Mouse (Mus musculus): Measurements from ENCODE around the gene Gm16181. TPM values are rescaled to one million over a fixed set of nuclear protein-coding genes. Genes with fewer than 3 reads are reported as not detected.

Gene Gm16181
- polyA plus RNA-seq, 1 experiment from 2014 or later = 0.60 TPM

- 91% methylated on average over 14 of the region's 14 CpGs for WGBS
- H3K9ac ChIP-seq = no peak overlapping the region
- no peak for ATAC-seq (ENCODE audit: low FRiP score, low read depth)
- peaks cover 99% of the 10 kb centered on the region for H3K36me3 ChIP-seq
- H3K4me3 ChIP-seq = no peak overlapping the region
- H3K9me3 ChIP-seq = no peaks in the 10 kb centered on the region
- H3K4me1 ChIP-seq = peaks cover 30% of the 10 kb centered on the region
- H3K27ac ChIP-seq = no peak overlapping the region
- no peaks in the 10 kb centered on the region for H3K27me3 ChIP-seq
- no peak overlapping the region for H3K4me2 ChIP-seq (replicated peaks)
These were observed 28.4 kb downstream of the Gm16181 start for GRCm38 (mm10) chr17:35248986-35249385.

DNA sequence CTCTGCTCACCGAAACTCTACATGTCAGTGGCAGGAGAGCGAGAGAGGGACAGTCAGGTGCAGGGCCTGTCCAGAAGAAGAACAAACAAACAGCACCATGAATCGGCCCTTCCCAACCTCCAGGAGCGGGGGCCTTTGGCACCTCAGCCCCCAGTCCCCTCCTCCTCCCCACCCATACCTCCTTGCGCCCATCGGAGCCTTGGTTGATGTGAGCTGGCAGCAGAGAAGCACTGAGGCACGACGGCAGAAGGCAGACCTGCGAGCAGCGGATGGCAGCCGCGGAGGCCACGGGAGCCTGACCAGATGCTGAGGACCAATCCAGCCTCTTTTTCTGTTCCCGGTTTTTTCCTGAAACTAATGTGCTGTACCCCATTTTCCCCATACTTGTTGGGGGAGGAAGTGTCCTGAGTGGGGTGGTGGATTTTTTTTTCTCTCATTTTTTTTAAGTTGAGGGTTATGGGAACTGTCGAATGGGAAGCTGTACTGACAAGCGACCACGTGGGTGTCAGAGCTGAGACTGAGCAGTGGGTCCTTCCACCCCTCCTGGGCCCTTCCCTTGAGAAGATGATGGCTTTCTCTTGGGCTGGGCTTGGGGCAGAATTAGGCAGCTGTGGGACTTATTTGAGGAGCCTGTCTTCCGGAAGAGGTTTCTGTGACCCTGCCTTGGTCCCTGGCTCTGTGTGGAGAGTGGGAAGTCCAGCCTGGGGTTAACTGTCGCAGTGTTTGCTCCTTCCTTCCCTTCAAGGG is 29.0 kb downstream of the Gm16181 start:
- no peak overlapping the region for H3K27ac ChIP-seq
- H3K9ac ChIP-seq = no peak overlapping the region
- H3K4me1 ChIP-seq = peaks cover 24% of the 10 kb centered on the region
- no peak overlapping the region for H3K4me3 ChIP-seq
- H3K9me3 ChIP-seq = no peaks in the 10 kb centered on the region
- 90% methylated on average over 19 of the region's 19 CpGs for WGBS
- H3K36me3 ChIP-seq = peaks cover 98% of the 10 kb centered on the region
- no peak for ATAC-seq (ENCODE audit: low FRiP score, low read depth)
- no peaks in the 10 kb centered on the region for H3K27me3 ChIP-seq
- H3K4me2 ChIP-seq (replicated peaks) = no peak overlapping the region

- ATAC-seq (ENCODE audit: low FRiP score, low read depth) = no peak
- no peaks in the 10 kb centered on the region for H3K27me3 ChIP-seq
- peaks cover 89% of the 10 kb centered on the region for H3K36me3 ChIP-seq
- H3K4me3 ChIP-seq = no peak overlapping the region
- H3K9me3 ChIP-seq = no peaks in the 10 kb centered on the region
- H3K4me2 ChIP-seq (replicated peaks) = no peak overlapping the region
- no peak overlapping the region for H3K27ac ChIP-seq
- 86% methylated on average over 3 of the region's 3 CpGs for WGBS
- peaks cover 15% of the 10 kb centered on the region for H3K4me1 ChIP-seq
- no peak overlapping the region for H3K9ac ChIP-seq
These were observed 29.9 kb downstream of the Gm16181 start for GRCm38 (mm10) chr17:35250348-35251120.

DNA sequence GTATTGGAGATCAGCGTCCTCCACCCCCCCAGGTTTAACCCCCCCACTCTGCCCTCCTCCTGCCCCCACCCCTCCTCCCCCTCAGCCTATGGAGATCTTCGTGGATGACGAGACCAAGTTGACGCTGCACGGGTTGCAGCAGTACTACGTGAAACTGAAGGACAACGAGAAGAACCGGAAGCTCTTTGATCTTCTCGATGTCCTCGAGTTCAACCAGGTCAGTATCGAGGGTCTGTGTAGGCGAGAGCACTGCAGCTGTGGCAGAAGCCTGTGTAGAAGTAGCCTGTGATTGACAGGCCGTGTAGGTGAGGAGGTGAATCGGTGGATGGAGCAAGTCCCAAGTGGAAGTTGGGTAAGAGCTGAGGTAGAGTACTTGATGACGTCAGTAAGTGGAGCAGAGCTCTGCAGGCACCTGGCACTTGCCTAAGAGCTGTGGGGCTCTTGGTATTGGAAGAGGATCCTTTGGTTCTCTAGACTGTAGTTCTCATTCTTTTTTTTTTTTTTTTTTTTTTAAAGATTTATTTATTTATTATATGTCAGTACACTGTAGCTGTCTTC is 30.6 kb downstream of the Gm16181 start:
- WGBS = 87% methylated on average over 15 of the region's 15 CpGs
- no peak overlapping the region for H3K4me3 ChIP-seq
- no peak for ATAC-seq (ENCODE audit: low FRiP score, low read depth)

DNA sequence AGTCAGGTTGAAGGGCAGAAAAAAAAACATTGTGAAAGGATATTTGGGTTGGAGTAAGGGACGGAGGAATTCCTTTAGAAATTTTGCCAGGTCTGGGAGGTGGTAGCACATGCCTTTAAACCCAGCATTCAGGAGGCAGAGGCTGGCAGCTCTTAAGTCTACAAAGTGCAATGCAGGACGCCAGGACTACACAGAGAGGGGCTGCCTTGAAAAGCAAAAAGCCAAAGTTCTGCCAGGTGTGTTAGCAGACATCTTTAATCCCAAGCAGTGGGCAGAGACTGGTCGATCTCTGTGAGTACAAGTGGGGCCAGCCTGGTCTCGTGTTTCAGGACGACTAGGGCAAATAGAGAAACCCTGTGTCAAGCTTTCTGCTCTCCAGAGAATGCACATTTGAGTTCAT is 31.3 kb downstream of the Gm16181 start:
- no peak overlapping the region for H3K27ac ChIP-seq
- WGBS = 80% methylated on average over 5 of the region's 5 CpGs

More for the DNA sequence above, 30.6 kb downstream of the Gm16181 start:
- no peaks in the 10 kb centered on the region for H3K27me3 ChIP-seq
- no peak overlapping the region for H3K9ac ChIP-seq
- peaks cover 8% of the 10 kb centered on the region for H3K4me1 ChIP-seq
- H3K9me3 ChIP-seq = no peaks in the 10 kb centered on the region
- H3K4me2 ChIP-seq (replicated peaks) = no peak overlapping the region
- peaks cover 82% of the 10 kb centered on the region for H3K36me3 ChIP-seq
- no peak overlapping the region for H3K27ac ChIP-seq

GRCm38 (mm10) chr17:35252619-35253292 is 32.1 kb downstream of the Gm16181 start:
- Histone ChIP-seq H3K4me1 (peaks cover 1% of the 10 kb centered on the region; the same call in 1 of the 2 replicates), H3K36me3 (peaks cover 67% of the 10 kb centered on the region), H3K4me3 (no peak overlapping the region), H3K27me3 (no peaks in the 10 kb centered on the region), H3K4me2 (replicated peaks) (no peak overlapping the region), H3K27ac (no peak overlapping the region), H3K9me3 (no peaks in the 10 kb centered on the region), H3K9ac (no peak overlapping the region)
- WGBS = 84% methylated on average over 18 of the region's 18 CpGs
- ATAC-seq (ENCODE audit: low FRiP score, low read depth) = no peak

More for the DNA sequence above, 31.3 kb downstream of the Gm16181 start:
- no peak for ATAC-seq (ENCODE audit: low FRiP score, low read depth)
- Histone ChIP-seq H3K4me1 (peaks cover 3% of the 10 kb centered on the region), H3K9me3 (no peaks in the 10 kb centered on the region), H3K27me3 (no peaks in the 10 kb centered on the region), H3K4me2 (replicated peaks) (no peak overlapping the region), H3K9ac (no peak overlapping the region), H3K36me3 (peaks cover 75% of the 10 kb centered on the region), H3K4me3 (no peak overlapping the region)

- Histone ChIP-seq H3K27ac (no peak overlapping the region), H3K4me1 (peaks cover 3% of the 10 kb centered on the region; the same call in 1 of the 2 replicates), H3K36me3 (peaks cover 60% of the 10 kb centered on the region), H3K27me3 (0 out of 2 replicates have a peak, but pooled peaks cover 2% of the 10 kb centered on the region), H3K9me3 (no peaks in the 10 kb centered on the region), H3K9ac (no peak overlapping the region), H3K4me3 (no peak overlapping the region), H3K4me2 (replicated peaks) (no peak overlapping the region)
- no peak for ATAC-seq (ENCODE audit: low FRiP score, low read depth)
- WGBS = 89% methylated on average over 32 of the region's 32 CpGs
These were observed 32.9 kb downstream of the Gm16181 start for GRCm38 (mm10) chr17:35253293-35254093.

DNA sequence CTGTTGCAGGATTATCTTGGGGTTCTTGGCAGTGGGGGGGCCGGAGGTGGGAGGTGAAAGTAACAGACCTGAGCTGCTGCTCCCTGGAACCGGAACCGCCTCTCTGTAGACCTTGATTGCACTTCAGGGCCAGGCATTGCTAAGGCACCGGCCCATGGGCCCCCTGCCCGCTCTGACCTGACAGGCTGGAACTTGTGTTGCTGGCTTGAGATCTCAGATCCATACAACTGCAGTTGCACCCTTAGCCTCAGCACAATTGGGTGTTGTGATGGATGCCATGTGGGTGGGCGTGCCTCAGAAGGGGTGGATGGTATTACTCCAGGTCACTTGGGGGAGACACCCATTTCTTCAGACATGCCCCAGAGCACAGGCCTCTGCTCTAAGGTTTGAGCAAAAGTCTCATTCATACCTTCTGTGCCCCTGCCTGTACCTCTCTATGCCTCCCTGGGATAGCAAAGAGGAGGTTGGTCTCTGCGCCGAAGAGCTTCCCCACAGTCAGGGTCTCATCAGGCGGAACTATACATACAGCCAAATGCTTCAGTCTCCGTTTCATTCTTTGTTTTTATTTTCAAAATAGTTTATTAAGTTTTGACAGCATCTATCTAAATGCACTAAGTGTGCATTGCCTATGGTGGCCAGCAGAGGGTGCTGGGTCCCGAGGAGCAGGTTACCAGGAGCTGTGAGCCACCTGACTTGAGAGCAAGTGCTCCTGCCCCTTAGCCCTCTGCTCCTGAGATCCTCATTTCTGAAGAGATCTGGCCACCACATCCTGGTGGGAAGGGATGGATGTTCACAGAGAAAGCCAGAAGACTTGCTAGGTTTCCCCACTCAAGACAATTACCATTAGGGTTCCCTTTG is 33.8 kb downstream of the Gm16181 start:
- no peak overlapping the region for H3K9ac ChIP-seq
- H3K4me1 ChIP-seq = peaks cover 3% of the 10 kb centered on the region; the same call in 1 of the 2 replicates
- no peak overlapping the region for H3K4me2 ChIP-seq (replicated peaks)
- H3K27me3 ChIP-seq = peaks cover 10% of the 10 kb centered on the region
- ATAC-seq (ENCODE audit: low FRiP score, low read depth) = 0 out of 2 replicates have a peak, but pooled peaks have one; percentile 10
- no peak overlapping the region for H3K27ac ChIP-seq
- 61% methylated on average over 11 of the region's 11 CpGs for WGBS
- no peaks in the 10 kb centered on the region for H3K9me3 ChIP-seq
- H3K36me3 ChIP-seq = peaks cover 50% of the 10 kb centered on the region
- no peak overlapping the region for H3K4me3 ChIP-seq

- 72% methylated on average over 3 of the region's 3 CpGs for WGBS
- Histone ChIP-seq H3K9me3 (no peaks in the 10 kb centered on the region), H3K9ac (no peak overlapping the region), H3K4me3 (no peak overlapping the region), H3K4me2 (replicated peaks) (no peak overlapping the region), H3K36me3 (peaks cover 41% of the 10 kb centered on the region), H3K27ac (no peak overlapping the region), H3K27me3 (peaks cover 17% of the 10 kb centered on the region), H3K4me1 (peaks cover 3% of the 10 kb centered on the region; the same call in 1 of the 2 replicates)
- no peak for ATAC-seq (ENCODE audit: low FRiP score, low read depth)
These were observed 34.7 kb downstream of the Gm16181 start for GRCm38 (mm10) chr17:35255301-35255700.

DNA sequence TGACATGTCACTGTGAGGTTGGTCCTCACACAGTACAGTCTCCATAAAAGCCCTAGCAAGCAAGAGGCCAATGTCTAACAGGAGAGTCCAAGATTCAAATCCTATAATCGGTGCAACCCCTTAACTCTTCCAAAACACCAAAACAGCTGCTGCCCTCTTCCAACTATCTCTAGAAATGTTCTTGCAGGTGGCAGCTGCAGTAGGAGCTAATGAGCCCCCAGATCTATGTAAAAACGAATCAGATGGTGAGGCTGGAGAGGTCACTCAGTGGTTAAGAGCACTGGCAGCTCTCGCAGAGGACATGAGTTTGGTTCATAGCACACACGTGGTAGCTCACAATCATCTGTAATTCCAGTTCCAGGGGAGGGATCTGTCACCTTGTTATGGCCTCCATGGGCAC is 35.1 kb downstream of the Gm16181 start:
- Histone ChIP-seq H3K4me3 (no peak overlapping the region), H3K27ac (no peak overlapping the region), H3K36me3 (peaks cover 37% of the 10 kb centered on the region), H3K27me3 (peaks cover 21% of the 10 kb centered on the region), H3K4me2 (replicated peaks) (no peak overlapping the region), H3K9me3 (no peaks in the 10 kb centered on the region), H3K4me1 (peaks cover 3% of the 10 kb centered on the region; the same call in 1 of the 2 replicates), H3K9ac (no peak overlapping the region)
- WGBS = 47% methylated on average over 4 of the region's 4 CpGs
- no peak for ATAC-seq (ENCODE audit: low FRiP score, low read depth)
